Mouse (Mus musculus) urinary bladder, postnatal 4 days (tissue): ENCODE data around the gene 6820408C15Rik.
"Not testable (repeated sequence)": the region's sequence is repeated elsewhere in the genome, so short reads cannot be mapped to it uniquely, and the experiment has no call there.

Experiments used
- DNase-seq, 2 experiments: peaks; one replicate each; pipeline ENCODE4 v3.0.0; 2021 to 2022; ENCODE audit warnings: low spot score in 2 of 2

6820408C15Rik gene

DNA sequence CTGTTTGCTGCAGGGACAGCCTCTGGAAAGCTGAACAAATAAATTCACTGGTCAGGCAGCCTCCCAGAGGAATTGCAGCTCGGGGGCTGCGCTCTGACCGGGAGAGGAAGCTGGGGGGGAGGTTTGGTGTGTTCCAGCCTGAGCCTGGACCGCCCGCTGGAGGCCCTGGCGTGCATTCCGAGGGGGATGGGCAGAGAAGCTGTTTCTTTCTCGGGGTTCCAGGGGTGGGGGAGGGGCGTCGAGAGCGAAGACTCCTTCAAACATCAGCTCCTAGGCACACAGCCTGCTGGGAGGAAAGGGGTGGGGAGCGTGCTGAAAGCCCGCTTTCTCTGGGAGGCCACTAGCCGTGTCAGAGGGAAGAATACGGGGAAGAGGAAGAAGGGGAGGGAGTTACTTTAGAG lies 4.4 kb upstream of the 6820408C15Rik start:
- DNase-seq: peak; percentile 90 to 94

GRCm38 (mm10) chr2:152411471-152411870 lies 3.9 kb upstream of the 6820408C15Rik start:
- DNase-seq: no peak

- no peak for DNase-seq
Observed at GRCm38 (mm10) chr2:152412526-152413157, 2.7 kb upstream of the 6820408C15Rik start.

DNA sequence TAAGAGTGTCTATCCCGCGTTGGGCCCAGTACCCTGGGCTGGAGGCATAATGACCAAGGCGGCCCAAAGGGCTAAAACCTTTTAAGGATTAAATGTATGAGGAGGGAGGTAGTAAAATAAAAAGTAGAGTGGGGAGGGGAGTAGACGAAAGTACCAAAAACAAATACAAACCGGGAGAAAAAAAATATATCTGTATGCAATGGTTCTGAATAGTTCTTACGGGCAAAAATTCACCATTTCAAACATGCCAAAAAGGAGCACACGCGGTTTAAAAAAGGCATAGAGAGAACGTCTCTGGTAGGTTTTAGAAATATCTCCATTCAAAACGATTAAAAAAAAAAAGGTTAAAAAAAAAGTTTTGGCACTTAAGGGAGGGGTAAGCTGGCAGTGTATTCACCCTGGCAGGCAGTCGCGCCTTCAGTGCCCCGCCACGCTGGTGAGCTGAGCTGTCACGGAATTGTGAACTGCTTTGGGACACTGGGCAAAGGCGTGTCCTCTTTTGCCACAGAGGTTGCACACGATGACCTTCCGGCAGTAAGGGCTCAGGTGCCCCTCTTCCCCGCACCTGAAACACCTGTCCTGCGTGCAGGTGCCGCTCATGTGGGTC lies 2.1 kb upstream of the 6820408C15Rik start:
- no peak for DNase-seq

DNA sequence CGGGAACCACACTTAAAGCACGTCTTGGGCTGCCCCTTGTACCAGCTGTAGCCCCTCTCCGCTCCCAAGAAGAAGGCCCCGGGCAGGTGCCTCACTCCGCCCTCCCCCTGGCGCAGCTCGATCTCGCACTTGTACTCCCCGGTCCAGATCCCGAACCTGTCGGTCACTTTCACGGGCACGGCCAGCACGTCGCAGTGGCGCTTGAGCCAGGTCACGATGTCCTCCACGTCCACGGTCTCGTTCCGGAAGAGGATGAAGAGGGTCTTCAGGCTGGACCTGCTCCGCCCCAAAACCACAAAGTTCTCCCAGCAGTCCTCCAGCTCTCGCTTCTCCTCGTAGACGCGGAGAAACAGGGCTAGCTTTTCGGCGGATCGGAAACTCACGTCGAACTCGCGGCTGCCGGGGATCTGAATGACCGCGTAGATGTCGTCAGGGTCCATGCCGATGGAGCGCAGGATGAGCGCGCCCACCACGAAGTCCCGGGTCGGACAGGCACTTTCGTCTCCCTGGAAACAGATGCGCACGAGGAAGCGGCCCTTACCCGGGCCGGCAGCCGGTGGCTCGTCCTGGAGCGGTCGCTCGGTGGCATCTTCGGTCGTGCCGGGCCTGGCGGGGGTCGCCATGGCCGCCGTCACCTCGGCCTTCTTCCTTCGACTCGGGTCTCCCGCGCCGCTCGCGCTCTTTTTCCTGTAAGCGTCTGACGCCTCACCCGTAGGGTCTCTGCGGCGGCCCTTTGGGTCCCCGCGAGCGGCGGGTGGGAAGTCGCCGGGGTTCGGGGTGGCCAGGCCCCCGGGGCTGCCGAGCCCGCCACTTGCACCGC lies 1.4 kb upstream of the 6820408C15Rik start:
- no peak for DNase-seq

DNA sequence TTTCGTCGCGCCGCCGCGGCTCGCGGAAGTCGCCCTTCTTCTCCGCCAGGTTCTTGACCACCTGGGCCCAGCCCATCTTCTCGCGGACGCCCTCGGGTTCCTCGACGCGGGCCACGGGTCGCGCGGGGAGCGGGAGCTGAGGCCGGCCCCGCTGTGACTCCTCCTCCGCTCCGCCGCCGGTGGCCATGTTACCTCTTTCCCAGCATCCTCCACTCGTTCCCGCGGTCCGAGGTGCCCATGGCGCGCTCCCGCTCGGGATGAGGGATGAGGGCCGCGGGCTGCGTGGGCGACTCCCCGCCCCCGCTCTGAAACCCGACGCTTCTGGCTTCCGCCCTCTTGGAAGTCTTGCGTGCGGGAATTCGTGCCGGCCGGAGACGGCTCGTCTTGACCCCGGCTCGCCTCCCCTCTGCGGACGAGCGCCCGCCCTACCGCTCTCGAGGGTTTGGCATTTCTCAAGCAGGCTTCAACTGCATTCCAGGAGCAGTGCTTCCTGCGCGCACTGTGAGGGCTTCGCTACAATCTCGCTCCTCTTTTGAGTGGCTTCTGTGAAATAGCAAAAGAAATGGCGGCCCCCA lies 709 bp upstream of the 6820408C15Rik start, which contains the start of gene Zcchc3:
Gene Zcchc3 (minus strand): TSS at position 437 of the 575 bp plus-strand sequence.
- peak; percentile 91 to 92 for DNase-seq

DNA sequence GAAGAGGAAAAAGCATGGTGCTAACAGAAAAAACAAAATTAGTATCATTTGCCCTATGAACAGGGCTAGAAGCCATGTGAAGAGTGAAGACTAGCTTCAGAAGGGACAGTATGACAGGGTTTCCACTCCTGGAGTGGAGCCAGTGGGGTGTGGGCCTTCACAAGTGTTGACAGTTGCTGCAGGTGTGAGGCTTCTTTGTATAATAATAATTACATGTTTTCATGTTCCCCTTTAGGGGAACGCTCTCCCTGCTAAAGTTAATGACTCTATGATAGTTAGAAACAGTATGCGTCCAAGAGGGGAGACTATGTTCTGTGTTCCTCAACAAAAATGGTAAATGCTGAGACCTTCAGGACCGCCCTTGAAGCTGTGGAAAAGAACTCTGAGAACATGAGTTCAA lies 399 bp downstream of the 6820408C15Rik start:
- no peak for DNase-seq

DNA sequence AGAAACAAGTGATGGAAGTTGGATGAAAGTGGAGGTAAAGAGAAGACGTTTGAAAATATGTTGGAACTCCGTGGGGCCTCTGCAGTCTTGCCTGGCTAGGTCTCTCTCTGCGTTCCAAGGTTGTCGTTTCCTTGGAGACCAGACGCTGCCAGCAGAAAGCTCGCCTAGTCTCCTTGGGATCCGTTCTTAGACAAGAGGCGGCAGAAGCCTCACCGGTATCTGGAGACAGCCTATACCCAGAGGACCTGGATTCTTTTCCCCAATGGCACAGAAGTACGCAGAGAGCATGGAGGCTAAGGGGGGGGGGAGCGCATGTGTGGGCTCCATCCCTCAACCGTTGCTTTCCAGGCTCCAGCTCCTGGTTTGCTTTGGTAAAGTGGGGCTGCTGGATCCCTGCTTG lies 12.1 kb downstream of the 6820408C15Rik start:
- DNase-seq: no peak

- not testable (repeated sequence) for DNase-seq
Observed at GRCm38 (mm10) chr2:152428481-152428880, 13.1 kb downstream of the 6820408C15Rik start.

GRCm38 (mm10) chr2:152436405-152436901 lies 21.1 kb downstream of the 6820408C15Rik start:
- no peak for DNase-seq

GRCm38 (mm10) chr2:152436983-152437860 lies 21.8 kb downstream of the 6820408C15Rik start:
- DNase-seq: peak; percentile 82 to 89

- no peak for DNase-seq
Observed at GRCm38 (mm10) chr2:152438963-152439362, 23.6 kb downstream of the 6820408C15Rik start.

DNA sequence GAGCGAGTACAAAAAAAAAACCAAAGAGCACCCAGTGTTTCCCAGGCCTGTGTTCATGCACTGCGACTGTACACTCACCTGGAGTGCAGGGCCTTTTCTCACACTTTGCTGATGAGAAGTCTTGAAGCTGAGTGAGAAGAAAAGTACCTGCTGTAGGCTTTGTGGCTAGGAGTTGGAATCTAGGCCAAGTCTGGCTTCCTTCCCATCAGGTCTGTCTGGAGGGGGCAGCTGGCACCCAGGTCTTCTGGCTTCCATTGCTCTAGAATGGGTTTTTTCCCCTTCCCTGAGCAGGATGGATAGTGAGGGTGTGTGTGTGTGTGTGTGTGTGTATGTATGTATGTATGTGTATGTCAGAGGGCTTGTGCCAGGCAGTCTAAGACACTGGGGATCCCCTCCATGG lies 24.4 kb downstream of the 6820408C15Rik start:
- DNase-seq: no peak

DNA sequence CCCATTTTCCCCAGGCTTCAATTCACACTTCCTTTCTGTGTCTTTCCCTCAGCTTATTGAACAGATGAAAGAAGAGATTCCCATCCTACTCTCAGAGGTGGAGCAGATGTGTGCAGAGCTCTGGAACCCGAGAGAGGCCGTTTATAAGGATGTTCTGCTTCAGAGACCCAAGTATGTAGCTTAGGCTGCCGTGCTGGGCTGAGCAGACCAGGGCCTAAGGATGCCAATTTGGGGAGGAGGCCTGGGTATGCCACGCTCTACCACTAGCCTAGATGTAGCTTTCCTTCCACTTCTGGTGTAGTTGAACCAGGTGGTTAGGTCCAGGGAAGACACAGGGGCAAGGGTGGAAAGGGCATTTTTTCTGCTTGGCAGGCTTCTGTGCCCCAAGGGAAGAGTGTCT lies 26.9 kb downstream of the 6820408C15Rik start:
- DNase-seq: no peak

DNA sequence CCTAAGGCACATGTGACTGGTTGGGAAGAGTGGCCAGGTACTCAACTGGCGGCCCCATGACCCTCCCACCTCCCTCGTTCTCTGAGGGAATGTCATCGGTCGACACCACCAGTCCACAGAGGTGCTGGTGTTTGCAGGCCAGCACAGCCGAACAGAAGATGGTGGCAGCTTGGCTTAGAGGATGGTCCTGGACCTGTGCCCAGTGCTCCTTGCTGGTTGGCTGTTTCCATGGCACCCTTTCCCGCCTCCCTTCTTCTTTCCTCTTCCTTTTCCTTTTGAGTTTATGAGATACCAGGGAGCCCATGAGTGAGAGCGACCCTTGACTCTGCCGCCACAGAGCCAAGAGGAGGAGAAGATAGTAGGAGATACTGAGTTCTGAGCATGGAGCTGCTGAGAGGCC lies 27.9 kb downstream of the 6820408C15Rik start:
- DNase-seq: no peak

DNA sequence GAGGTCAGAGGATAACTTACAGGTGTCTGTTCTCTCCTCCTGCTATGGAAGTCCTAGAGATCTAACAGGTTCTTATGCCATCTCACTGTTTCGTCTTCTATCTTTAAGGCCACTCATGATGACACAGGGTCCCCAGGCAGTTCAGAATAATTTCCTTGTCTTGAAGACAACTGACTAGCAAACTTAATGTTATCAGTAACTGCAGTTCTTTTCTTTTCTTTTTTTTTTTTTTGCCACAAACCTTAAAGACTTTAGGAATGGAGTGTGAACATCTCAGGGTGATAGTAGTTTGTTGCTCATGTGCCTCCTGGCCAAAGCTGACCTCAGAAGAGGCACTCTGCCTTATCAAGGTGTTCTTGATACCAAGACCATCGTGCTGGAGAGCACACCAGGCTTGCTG lies 31.3 kb downstream of the 6820408C15Rik start:
- no peak for DNase-seq

DNA sequence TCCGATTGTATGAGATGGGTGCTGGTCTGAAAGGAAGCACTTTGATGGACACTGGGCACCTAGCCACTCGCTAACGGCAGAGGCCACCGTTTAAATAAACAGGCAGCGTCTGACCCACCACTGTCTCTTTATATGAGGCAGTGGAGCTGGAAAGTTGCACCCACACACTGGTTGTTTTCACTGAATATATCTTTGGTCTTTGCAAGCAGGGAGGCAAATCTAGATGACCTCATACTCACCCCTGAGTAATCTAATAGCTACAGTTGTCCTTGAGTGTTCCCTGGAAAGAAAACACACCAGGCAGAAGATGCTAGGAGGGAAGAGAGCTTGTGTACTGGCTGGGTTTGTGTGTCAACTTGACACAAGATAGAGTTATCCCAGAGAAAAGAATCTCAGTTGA lies 32.1 kb downstream of the 6820408C15Rik start:
- DNase-seq: no peak

DNA sequence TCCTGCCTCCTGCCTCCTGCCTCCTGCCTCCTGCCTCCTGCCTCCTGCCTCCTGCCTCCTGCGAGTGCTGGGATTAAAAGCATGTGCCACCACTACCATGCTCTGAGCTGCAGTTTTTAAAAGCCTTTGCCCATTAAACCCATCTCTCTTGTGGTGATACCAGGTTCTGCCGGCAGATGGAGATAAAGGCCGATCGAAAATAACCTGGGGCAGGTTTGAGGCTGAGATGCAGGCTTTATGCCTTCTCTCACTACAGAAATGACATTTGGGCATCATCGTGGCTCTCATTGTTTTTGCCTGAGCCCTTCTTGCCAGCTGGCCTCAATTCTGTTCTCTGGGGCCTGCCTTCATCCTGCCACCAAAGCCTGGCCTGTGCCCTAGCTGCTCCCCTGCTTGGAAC lies 34.9 kb downstream of the 6820408C15Rik start:
- no peak for DNase-seq

DNA sequence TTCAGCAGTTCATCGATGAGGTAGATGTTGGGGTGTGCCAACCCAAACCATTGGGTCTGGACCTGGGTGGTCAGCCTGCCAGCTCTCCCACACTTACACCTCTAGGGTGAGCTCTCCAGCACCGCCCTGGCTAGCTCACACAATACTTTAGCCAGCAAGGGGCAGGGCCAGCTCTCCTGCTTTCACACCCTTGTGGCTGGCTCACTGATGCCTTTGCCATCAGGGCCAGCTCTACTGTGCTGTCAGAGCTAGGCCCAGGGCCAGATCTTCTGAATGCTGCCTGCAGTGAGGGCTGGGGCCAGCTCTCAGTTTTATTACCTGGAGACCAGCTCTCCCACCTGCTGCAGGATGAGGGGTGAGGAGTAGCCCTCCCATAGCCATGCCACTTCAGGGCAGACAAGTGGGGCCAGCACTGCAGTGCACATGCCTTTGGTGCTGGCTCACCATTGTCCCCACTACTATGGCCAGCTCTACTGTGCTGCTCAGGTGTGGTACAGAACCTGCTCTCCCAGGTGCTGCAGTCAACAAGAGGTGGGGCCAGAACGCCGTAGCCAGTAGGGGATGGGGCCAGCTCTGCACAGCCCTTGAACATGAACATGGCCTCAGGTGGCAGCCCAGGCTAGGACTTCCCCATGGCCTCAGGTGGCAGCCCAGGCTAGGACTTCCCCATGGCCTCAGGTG lies 36.9 kb downstream of the 6820408C15Rik start:
- no peak for DNase-seq

- no peak for DNase-seq
Observed at GRCm38 (mm10) chr2:152459241-152459640, 43.9 kb downstream of the 6820408C15Rik start.
